Mouse (Mus musculus): ENCODE measurements around the gene Kmt5a.
"Not testable (repeated sequence)": the region's sequence is repeated elsewhere in the genome, so short reads cannot be mapped to it uniquely, and the experiment has no call there.

The Kmt5a gene

DNA sequence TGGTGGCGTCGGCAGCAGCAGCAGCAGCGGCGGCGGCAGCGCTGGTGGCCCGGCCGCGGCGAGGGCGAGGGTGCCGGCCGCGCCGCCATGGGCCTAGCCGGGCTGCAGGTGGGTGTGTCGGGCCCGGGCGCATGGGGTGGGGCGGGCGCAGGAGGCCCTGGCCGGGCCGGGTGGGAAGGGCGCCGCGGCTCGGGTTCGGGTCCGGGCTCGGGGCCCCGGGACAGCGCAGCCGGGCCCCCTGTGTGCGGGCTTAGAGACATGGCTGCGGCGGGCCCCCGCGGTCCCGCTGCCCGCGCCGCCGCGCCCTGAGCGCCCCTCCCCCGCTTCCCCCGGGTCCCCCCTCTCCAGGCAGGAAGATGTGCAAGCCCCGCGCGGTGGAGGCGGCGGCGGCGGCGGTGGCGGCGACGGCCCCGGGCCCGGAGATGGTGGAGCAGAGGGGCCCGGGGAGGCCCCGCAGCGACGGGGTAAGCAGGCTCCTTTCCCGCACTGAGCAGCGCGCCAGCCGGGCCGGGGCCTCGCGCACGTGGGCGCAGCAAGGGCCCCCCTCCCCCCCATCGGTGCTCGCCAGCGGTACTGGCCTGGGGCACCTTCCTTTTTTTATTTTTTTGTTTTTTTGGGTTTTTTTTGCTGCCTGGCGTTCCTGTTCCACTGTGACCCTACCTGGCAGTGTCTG, 6.0 kb downstream of the Kmt5a start:
- peak in 1 of 2 experiments; percentile 58 for DNase-seq (ENCODE audit: low spot score in 2 of 2)

DNA sequence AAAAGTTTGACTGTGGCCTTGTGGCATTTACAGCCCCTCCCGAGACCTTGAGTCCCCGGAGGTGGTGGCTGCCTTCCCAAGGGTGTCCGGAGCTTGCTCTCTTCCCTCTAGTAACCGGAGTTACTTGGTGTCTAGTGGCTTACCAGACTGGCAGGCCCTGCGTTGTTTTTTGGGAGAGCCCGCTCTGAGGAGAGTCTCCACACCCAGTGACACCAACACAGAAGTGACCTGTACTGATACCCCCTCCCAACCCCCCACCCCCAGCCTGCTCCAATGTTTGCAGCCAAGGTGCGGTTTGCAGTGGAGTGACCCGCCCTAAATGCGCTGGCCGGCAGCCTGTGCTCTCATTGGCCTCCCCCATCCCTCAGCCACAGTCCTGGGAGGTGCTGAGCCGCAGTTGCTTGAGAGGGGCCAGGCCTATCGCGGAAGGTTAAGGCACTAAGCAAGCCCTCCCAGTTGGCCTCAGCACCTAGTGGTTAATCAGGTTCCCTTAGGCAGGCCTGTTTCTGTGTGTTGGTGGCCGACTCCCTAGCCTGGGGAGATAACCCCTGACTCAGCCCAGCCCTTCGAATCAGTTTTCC, 6.7 kb downstream of the Kmt5a start:
- no peak for DNase-seq (ENCODE audit: low spot score in 2 of 2)

GRCm38 (mm10) chr5:124449494-124449893, 9.8 kb downstream of the Kmt5a start:
- no peak for DNase-seq (ENCODE audit: low spot score in 2 of 2)

- DNase-seq (ENCODE audit: low spot score in 2 of 2) = no peak
Measured at GRCm38 (mm10) chr5:124450051-124450450, 10.3 kb downstream of the Kmt5a start.

- DNase-seq (ENCODE audit: low spot score in 2 of 2) = no peak
Measured at GRCm38 (mm10) chr5:124450641-124451340, 11.1 kb downstream of the Kmt5a start.

DNA sequence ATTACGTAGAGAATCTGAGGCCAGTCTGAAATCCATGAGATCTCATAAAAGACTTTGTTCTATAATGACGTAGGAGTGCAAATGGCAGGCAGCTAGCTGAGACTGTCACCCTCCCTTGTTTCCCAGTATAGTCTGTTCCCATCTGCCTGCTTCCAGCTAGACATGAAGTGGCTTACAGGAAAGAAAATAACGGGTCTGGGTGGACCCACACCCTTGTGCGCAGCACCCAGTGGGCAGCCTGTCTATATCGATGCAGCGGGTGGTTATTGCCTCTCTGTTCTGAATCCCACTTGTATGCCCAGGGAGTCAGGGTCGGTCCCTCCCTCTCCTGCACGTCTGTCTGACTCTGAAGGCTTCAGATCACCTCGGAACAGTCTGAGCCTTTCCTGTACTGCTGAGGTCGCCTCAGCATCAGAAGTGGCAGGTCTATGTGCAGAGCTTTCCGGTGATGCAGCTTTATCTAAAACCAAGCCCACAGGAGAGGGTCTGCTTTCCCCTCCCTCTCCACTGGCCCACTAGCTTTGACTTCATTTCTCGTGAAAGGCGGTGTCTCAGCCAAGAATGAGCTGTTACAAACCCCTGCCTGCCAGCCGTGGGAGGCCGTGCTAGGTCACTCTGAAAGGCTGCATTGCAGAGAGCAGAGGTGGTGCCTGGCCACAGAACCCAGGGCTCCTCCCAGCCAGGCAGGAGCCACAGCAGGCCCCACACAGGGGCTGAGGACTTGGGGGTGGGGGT, 12.9 kb downstream of the Kmt5a start:
- DNase-seq (ENCODE audit: low spot score in 2 of 2) = peak in 1 of 2 experiments; percentile 37

- DNase-seq (ENCODE audit: low spot score in 2 of 2) = peak; percentile 74 to 79
Measured at GRCm38 (mm10) chr5:124453339-124454081, 13.8 kb downstream of the Kmt5a start.

DNA sequence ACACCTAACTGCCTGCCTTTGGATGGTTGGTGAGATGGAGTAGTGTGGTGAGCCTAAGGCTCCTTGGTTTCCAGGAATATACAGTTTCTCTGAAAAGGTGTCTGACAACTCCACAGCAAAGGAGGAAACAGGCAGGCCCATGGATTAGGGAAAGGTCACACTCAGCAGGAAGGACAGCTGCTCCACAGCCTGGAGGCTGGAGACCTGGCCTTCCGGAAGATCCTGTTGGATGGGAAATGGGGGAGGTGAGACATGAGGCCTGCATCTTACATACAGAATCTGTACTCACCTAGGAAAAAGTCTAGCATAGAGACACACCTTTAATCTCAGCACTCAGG, 14.3 kb downstream of the Kmt5a start:
- no peak for DNase-seq (ENCODE audit: low spot score in 2 of 2)

- DNase-seq (ENCODE audit: low spot score in 2 of 2) = no peak
Measured at GRCm38 (mm10) chr5:124456762-124457161, 17.0 kb downstream of the Kmt5a start.

DNA sequence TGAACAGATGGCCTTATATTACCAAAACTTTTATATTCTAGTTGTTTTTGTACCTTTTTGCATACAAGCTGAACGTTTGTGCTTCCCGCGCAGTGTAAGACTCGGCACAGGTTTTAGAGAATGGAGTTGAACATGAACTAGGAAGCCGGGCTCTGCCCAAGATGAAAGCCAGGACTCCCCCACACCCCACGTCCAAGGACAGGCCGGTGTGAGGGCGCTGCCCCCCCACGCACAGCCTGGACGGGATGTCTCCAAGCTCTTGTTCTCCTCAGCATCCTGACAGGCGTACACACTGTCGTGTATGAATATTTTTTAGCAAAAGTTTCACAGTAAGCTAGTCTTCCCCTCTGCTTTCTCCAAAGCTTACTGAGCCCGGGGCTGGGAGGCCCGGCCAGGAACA, 21.2 kb downstream of the Kmt5a start:
- DNase-seq (ENCODE audit: low spot score in 2 of 2) = not testable (repeated sequence)

DNA sequence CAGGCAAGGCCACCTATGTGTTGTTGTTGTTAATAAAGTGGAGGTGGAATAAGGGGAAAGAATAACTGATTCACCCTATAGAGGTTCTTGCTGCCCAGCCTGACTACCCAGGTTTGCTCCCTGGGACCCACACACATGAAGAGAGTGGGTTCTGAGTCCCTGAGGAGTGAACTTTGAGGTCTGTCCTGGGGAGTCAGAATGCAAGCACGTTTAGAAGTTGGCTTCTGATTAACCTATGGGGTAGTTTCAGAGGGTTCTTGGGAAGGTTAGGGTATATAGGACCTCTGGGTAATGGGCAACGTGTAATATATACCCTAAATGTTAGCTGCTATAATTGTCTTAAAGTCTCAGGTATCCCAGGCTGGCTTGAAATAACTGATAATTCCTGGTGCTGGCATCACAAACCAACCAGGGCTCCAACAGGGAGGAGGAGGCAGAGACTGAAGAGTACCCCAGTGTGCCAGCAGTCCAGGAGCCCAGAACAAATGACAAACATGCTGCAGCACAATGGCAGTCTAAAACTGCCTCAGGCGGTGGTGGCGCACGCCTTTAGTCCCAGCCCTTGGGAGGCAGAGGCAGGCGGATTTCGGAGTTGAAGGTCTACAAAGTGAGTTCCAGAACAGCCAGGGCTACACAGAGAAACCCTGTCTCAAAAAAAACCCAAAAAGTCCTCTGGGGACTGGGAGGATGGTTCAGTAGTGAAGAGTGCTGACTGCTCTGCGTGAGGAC, 22.7 kb downstream of the Kmt5a start:
- DNase-seq (ENCODE audit: low spot score in 2 of 2) = no peak

GRCm38 (mm10) chr5:124463462-124463861, 23.7 kb downstream of the Kmt5a start:
- DNase-seq (ENCODE audit: low spot score in 2 of 2) = no peak

DNA sequence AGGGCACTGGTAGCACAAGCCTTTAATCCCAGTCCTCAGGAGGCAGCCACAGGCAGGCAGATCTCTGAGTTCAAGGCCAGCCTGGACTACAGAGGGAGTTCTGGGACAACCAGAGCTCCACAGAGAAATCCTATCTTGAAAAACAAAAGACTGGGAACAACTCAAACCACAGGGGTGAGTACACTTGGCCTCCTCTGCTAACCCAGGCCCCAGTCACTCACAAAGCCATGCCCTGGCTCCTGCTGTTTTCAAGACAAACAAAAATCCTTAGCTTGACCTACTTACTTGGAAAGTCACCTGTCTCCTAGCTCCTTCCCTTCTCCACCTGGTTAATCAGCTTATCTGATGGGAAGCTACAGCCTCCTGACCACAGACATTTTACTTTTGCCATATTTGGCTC, 25.2 kb downstream of the Kmt5a start:
- DNase-seq (ENCODE audit: low spot score in 2 of 2) = no peak

DNA sequence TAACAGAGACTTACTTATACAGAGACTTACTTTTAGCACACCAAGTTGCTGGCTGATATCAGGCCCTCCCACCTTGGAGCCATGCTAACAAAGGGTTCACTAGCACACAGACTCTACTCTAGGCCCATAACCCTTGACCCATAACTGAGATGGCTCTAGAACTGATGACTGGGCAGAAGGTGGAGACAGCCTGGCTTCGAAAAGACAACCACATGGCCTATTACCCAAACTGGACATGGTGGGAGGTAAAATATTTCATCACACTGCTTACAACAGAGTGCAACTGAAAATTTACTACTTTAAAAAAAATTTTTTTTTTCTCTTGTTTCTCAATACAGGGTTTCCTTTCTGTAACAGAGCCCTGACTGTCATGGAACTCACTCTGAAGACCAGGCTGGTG, 28.0 kb downstream of the Kmt5a start:
- no peak for DNase-seq (ENCODE audit: low spot score in 2 of 2)

DNA sequence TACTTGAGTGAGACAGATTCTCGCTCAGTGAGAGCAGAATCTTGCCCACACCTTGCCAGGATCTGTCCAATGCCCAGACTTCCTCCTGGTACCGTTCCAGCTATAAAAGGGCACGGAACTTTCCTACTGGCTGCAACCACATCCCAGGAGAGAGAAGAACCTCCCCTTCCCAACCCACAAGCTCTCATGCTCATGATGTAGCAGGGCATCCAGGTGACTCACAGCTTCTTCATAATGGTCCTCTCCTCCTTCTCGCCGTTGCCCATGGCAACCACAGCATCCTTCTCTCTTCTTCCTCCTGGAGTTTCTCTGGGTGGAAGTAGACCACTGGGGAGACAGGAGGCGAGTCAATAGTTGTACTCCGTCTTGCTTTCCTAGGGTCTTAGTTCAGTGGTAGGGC, 28.6 kb downstream of the Kmt5a start:
- DNase-seq (ENCODE audit: low spot score in 2 of 2) = no peak

DNA sequence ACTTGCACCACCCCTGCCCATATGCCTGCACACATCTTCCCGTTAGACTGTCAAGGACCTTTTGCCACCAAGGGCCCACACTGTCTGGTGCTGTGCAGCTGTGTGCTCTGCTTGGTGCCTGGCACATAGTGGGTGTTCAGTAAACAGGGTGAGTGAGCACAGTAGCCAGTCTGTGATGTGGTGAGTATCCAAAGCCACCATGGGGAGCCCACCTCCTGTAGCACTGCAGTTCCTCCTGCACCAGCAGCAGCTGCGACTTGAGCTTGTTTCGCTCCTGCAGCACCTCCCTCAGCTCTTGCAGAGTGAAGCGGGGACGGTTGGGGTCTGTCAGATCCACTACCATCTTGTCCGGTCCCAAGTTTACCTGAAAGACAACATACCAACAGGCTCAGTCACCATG, 29.8 kb downstream of the Kmt5a start:
- no peak for DNase-seq (ENCODE audit: low spot score in 2 of 2)

GRCm38 (mm10) chr5:124470591-124471171, 31.0 kb downstream of the Kmt5a start:
- DNase-seq (ENCODE audit: low spot score in 2 of 2) = no peak

GRCm38 (mm10) chr5:124478873-124479204, 39.1 kb downstream of the Kmt5a start:
- DNase-seq (ENCODE audit: low spot score in 2 of 2) = no peak

DNA sequence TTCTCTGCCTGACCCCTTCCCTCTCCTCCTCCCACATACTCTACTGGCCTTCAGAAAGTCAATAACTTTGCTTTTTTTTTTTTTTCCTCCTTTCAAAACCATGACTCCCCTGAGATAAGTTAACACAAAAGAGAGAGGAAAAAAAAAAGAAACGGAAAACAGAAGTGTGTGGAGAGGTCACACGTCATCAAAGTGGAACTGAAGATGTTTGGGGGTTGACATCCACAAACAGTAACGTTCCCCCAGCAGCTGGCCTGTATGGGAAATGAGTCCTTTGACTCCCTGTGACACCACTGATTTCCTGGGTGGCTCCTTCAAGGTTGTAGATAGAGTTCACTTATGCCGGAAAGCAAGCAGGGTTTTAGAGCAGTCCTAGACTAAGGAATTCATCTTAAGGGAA, 40.4 kb downstream of the Kmt5a start:
- no peak for DNase-seq (ENCODE audit: low spot score in 2 of 2)

GRCm38 (mm10) chr5:124481714-124482113, 42.0 kb downstream of the Kmt5a start:
- no peak for DNase-seq (ENCODE audit: low spot score in 2 of 2)

GRCm38 (mm10) chr5:124482436-124482965, 42.8 kb downstream of the Kmt5a start:
- DNase-seq (ENCODE audit: low spot score in 2 of 2) = no peak
